ENCODE assay signal across 9 mouse cellular contexts in genomic region chr5:33434141-33434780, GRCm38 (mm10). TPM values are rescaled to one million over a fixed set of nuclear protein-coding genes. Genes with fewer than 3 reads are reported as not detected.
A peak's percentile ranks its signal among the peaks of the same experiment; 100 is the strongest.
DNase-seq lines count a peak whose midpoint lies in the region; ATAC-seq and TF ChIP-seq lines count a peak whose summit lies in the region.
"Had no signal": no experiment of that assay in that cellular context is flagged by ENCODE, and none has a peak within 500 bp of the region (broad histone marks: within the 10 kb centered on the region; RNA-seq: fewer than 3 reads in every experiment).

No protein-coding gene starts in this region.

- H3K4me3 ChIP-seq in embryonic facial prominence, embryonic 15.5 days (replicated peaks): peak overlapping the region; percentile 33
- peak overlapping the region; percentile 14; the same call in 1 of the 2 replicates for H3K4me3 ChIP-seq in intestine, postnatal 0 days (ENCODE audit: low read depth, low read length)
- H3K4me3 ChIP-seq in olfactory bulb, adult 2 months (ENCODE audit: insufficient read depth, low read depth, low read length): peak overlapping the region; percentile 14; the same call in 1 of the 2 replicates

- peaks cover 47% of the 10 kb centered on the region for H3K4me1 ChIP-seq in embryonic facial prominence, embryonic 15.5 days
- no peaks in the 10 kb centered on the region for H3K4me1 ChIP-seq in intestine, postnatal 0 days (replicated peaks; ENCODE audit: control insufficient read depth, insufficient read depth, low read length)
- H3K4me1 ChIP-seq in olfactory bulb, adult 2 months (ENCODE audit: control insufficient read depth, insufficient read depth, low read length): peaks cover 24% of the 10 kb centered on the region

- under 1% methylated on average over 56 of the region's 60 CpGs for WGBS in embryonic facial prominence, embryonic 15.5 days
- 2% methylated on average over 60 of the region's 60 CpGs for whole genome bisulfite sequencing in intestine, postnatal 0 days
- under 1% methylated on average over 60 of the region's 60 CpGs for WGBS in olfactory bulb, adult 2 months

- intact Hi-C loops in left cerebral cortex, postnatal 25 days (cut with DNase I): loop anchor here (10.0 kb wide), 1 partner anchor 1951 kb away; the partner anchor contains the start of gene Hmx1

- no peak for TF ChIP-seq POLR2A in olfactory bulb, adult 2 months (IDR thresholded peaks at IDR 0.05; ENCODE audit: insufficient read depth, low read depth, low read length)

- H3K36me3 ChIP-seq in embryonic facial prominence, embryonic 15.5 days: no peaks in the 10 kb centered on the region
- H3K36me3 ChIP-seq in intestine, postnatal 0 days (ENCODE audit: control insufficient read depth, insufficient read depth): no peaks in the 10 kb centered on the region

- peak overlapping the region; percentile 48 for H3K4me2 ChIP-seq in embryonic facial prominence, embryonic 15.5 days (replicated peaks)
- H3K4me2 ChIP-seq in intestine, postnatal 0 days (replicated peaks; ENCODE audit: low read depth): peak overlapping the region; percentile 47

- H3K27me3 ChIP-seq in embryonic facial prominence, embryonic 15.5 days: peaks cover 99% of the 10 kb centered on the region
- H3K27me3 ChIP-seq in intestine, postnatal 0 days (replicated peaks; ENCODE audit: control insufficient read depth, insufficient read depth, low read length): peaks cover 97% of the 10 kb centered on the region

- ATAC-seq in embryonic facial prominence, embryonic 15.5 days (ENCODE audit: insufficient number of reproducible peaks, low FRiP score, low TSS enrichment, low read depth): no peak
- no peak for ATAC-seq in intestine, postnatal 0 days
- no peak for ATAC-seq in megakaryocyte progenitor cell, adult 5-6 weeks (replicated peaks; ENCODE audit: poor library complexity)
- ATAC-seq: activated CD4-positive, CD25-positive, alpha-beta regulatory T cell, adult 4 months had no signal

- DNase-seq in kidney, postnatal 4 days: peak; percentile 22 to 39
- DNase-seq in kidney, adult 9 months: no peak
- no peak for DNase-seq in left cerebral cortex, postnatal 25 days (ENCODE audit: low spot score in 2 of 2)
- no peak for DNase-seq in spleen, postnatal 14 days (ENCODE audit: low spot score in 2 of 2)

- H3K9ac ChIP-seq in embryonic facial prominence, embryonic 15.5 days: no peak overlapping the region
- H3K9ac ChIP-seq in intestine, postnatal 0 days (ENCODE audit: low read depth, low read length): no peak overlapping the region

- no peak for TF ChIP-seq CTCF in intestine, postnatal 0 days (IDR thresholded peaks at IDR 0.05; ENCODE audit: low read depth)
- no peak for TF ChIP-seq CTCF in olfactory bulb, adult 2 months (IDR thresholded peaks at IDR 0.05; ENCODE audit: insufficient read depth, low read depth, low read length)

- H3K27ac ChIP-seq in embryonic facial prominence, embryonic 15.5 days (replicated peaks): no peak overlapping the region
- no peak overlapping the region for H3K27ac ChIP-seq in intestine, postnatal 0 days (ENCODE audit: low read depth, low read length)
- no peak overlapping the region for H3K27ac ChIP-seq in olfactory bulb, adult 2 months (ENCODE audit: insufficient read depth, low read depth, low read length)

- H3K9me3 ChIP-seq in embryonic facial prominence, embryonic 15.5 days (replicated peaks): no peaks in the 10 kb centered on the region
- H3K9me3 ChIP-seq in intestine, postnatal 0 days (ENCODE audit: control insufficient read depth): no peaks in the 10 kb centered on the region

RNA-seq across cellular contexts. Expression of gene Nkx1-1, which starts 0.5 kb away (rescaled TPM):
- polyA plus RNA-seq in embryonic facial prominence, embryonic 15.5 days (2015; fragmentation: Nextera tagmentation; extraction: Ambion mirVana): not detected in 2 replicates
- polyA plus RNA-seq in intestine, postnatal 0 days (2015; fragmentation: Nextera tagmentation; extraction: Ambion mirVana): not detected in 2 replicates
- not detected in 2 replicates for polyA plus RNA-seq in olfactory bulb, adult 2 months (2012; ENCODE audit: insufficient read depth, insufficient read length, low replicate concordance, missing spikeins)
- total RNA-seq in left cerebral cortex, postnatal 25 days (2021): not detected
- total RNA-seq in megakaryocyte progenitor cell, adult 5-6 weeks (2015): not detected in 2 replicates
- total RNA-seq in megakaryocyte progenitor cell, adult 5-6 weeks (2017): not detected in 2 replicates
- polyA plus RNA-seq: activated CD4-positive, CD25-positive, alpha-beta regulatory T cell, adult 4 months had no signal

RNA-seq across cellular contexts. Expression of gene Uvssa, which starts 55.9 kb away (rescaled TPM):
- polyA plus RNA-seq in embryonic facial prominence, embryonic 15.5 days (2015; fragmentation: Nextera tagmentation; extraction: Ambion mirVana): 10.4 and 11.3 TPM in 2 replicates
- polyA plus RNA-seq in intestine, postnatal 0 days (2015; fragmentation: Nextera tagmentation; extraction: Ambion mirVana): 3.4 and 4.8 TPM in 2 replicates
- polyA plus RNA-seq in olfactory bulb, adult 2 months (2012; ENCODE audit: insufficient read depth, insufficient read length, low replicate concordance, missing spikeins): not detected in 2 replicates
- 1 to 10 TPM; 4.9 to 5.9 TPM for total RNA-seq in left cerebral cortex, postnatal 25 days (2021)
- total RNA-seq in megakaryocyte progenitor cell, adult 5-6 weeks (2015): 5.2 and 6.5 TPM in 2 replicates
- 4.9 and 6.1 TPM in 2 replicates for total RNA-seq in megakaryocyte progenitor cell, adult 5-6 weeks (2017)

Comparison
In these comparisons a context has a peak if more than half of its experiments do, and no peak if none do; other contexts are left out.
1. DNase-seq: peak in kidney, postnatal 4 days (2 of 2); none in kidney, adult 9 months (single experiment), left cerebral cortex, postnatal 25 days (0 of 2) and spleen, postnatal 14 days (0 of 2).
2. Peak in every context shown above with its lines, with median percentiles within 50 percentile points of each other: H3K4me3 ChIP-seq.